Comparison of ENCODE assay signal across 9 mouse cellular contexts in genomic region chr6:146994236-146994635, GRCm38 (mm10). TPM values are rescaled to one million over a fixed set of nuclear protein-coding genes. Genes with fewer than 3 reads are reported as not detected.
DNase-seq lines count a peak whose midpoint lies in the region; ATAC-seq and TF ChIP-seq lines count a peak whose summit lies in the region.
"Had no signal": no experiment of that assay in that cellular context is flagged by ENCODE, and none has a peak within 500 bp of the region (broad histone marks: within the 10 kb centered on the region; RNA-seq: fewer than 3 reads in every experiment).

No protein-coding gene starts in this region.

- H3K9me3 ChIP-seq in midbrain, embryonic 10.5 days (replicated peaks): no peaks in the 10 kb centered on the region
- H3K9me3 ChIP-seq in midbrain, embryonic 16.5 days (replicated peaks; ENCODE audit: control insufficient read depth, low read length, poor library complexity, severe bottlenecking): no peaks in the 10 kb centered on the region
- H3K9me3 ChIP-seq in liver, postnatal 0 days (ENCODE audit: low read length): no peaks in the 10 kb centered on the region

- peaks cover 6% of the 10 kb centered on the region; the same call in 1 of the 2 replicates for H3K36me3 ChIP-seq in midbrain, embryonic 10.5 days
- no peaks in the 10 kb centered on the region for H3K36me3 ChIP-seq in midbrain, embryonic 16.5 days (ENCODE audit: control insufficient read depth, insufficient read depth, low read length)
- peaks cover 8% of the 10 kb centered on the region; the same call in 1 of the 2 replicates for H3K36me3 ChIP-seq in liver, postnatal 0 days (replicated peaks; ENCODE audit: insufficient read depth, low read length)

- TF ChIP-seq EP300 in liver, postnatal 0 days (IDR thresholded peaks at IDR 0.05; ENCODE audit: low read depth): no peak

- H3K4me1 ChIP-seq in midbrain, embryonic 10.5 days: no peaks in the 10 kb centered on the region
- no peaks in the 10 kb centered on the region for H3K4me1 ChIP-seq in midbrain, embryonic 16.5 days (ENCODE audit: control insufficient read depth, insufficient read depth, low read length)
- H3K4me1 ChIP-seq in liver, postnatal 0 days (ENCODE audit: insufficient read depth): no peaks in the 10 kb centered on the region

- H3K27ac ChIP-seq in midbrain, embryonic 10.5 days (replicated peaks): no peak overlapping the region
- no peak overlapping the region for H3K27ac ChIP-seq in midbrain, embryonic 16.5 days (ENCODE audit: low read length)
- no peak overlapping the region for H3K27ac ChIP-seq in liver, postnatal 0 days (ENCODE audit: low read depth)

- no peaks in the 10 kb centered on the region for H3K27me3 ChIP-seq in midbrain, embryonic 10.5 days (ENCODE audit: low read depth, poor library complexity, severe bottlenecking)
- H3K27me3 ChIP-seq in midbrain, embryonic 16.5 days (ENCODE audit: control insufficient read depth, insufficient read depth, low read depth, low read length): no peaks in the 10 kb centered on the region
- no peaks in the 10 kb centered on the region for H3K27me3 ChIP-seq in liver, postnatal 0 days (ENCODE audit: insufficient read depth, low read length)

- TF ChIP-seq CTCF in liver, postnatal 0 days (IDR thresholded peaks at IDR 0.05; ENCODE audit: low read depth): peak; percentile 71

- no peak for ATAC-seq in cerebellum, adult (ENCODE audit: insufficient number of reproducible peaks, low FRiP score, low TSS enrichment)
- ATAC-seq in midbrain, embryonic 16.5 days: no peak
- ATAC-seq in liver, postnatal 0 days: no peak

- DNase-seq in cerebellum, adult 11 months: peak; percentile 9
- DNase-seq in midbrain, embryonic 10.5 days (ENCODE audit: low spot score): peak; percentile 29
- DNase-seq in c-Kit-positive CD71-positive TER-119-positive erythroid progenitor cells, embryonic 14.5 days (ENCODE audit: low spot score): peak; percentile 41
- peak; percentile 69 to 73 for DNase-seq in heart, postnatal 36 days
- peak; percentile 54 for DNase-seq in liver, postnatal 0 days
- DNase-seq in spleen, postnatal 10 days (ENCODE audit: low spot score in 2 of 2): peak; percentile 8 to 52

- H3K4me3 ChIP-seq in midbrain, embryonic 10.5 days: no peak overlapping the region
- H3K4me3 ChIP-seq in midbrain, embryonic 16.5 days (ENCODE audit: low read depth, low read length): no peak overlapping the region
- no peak overlapping the region for H3K4me3 ChIP-seq in liver, postnatal 0 days (ENCODE audit: low read depth, low read length)

- no peak overlapping the region for H3K4me2 ChIP-seq in midbrain, embryonic 16.5 days (ENCODE audit: low read length)
- H3K4me2 ChIP-seq in liver, postnatal 0 days (ENCODE audit: low read depth, low read length): no peak overlapping the region

- 47% methylated on average over 5 of the region's 5 CpGs for WGBS in midbrain, embryonic 10.5 days
- 51% methylated on average over 5 of the region's 5 CpGs for WGBS in midbrain, embryonic 16.5 days
- 41% methylated on average over 5 of the region's 5 CpGs for WGBS in liver, postnatal 0 days (ENCODE audit: insufficient replicate concordance)

- H3K9ac ChIP-seq in midbrain, embryonic 16.5 days (ENCODE audit: low read depth, low read length): no peak overlapping the region
- no peak overlapping the region for H3K9ac ChIP-seq in liver, postnatal 0 days (replicated peaks)

- intact Hi-C loops in heart, postnatal 36 days (cut with DNase I): loop anchor here (1.0 to 2.0 kb wide), 3 partner anchors 29 to 169 kb away; no protein-coding TSS in a partner anchor

RNA-seq across cellular contexts. Expression of gene Rep15, which starts 38.1 kb away (rescaled TPM):
- polyA plus RNA-seq in midbrain, embryonic 10.5 days (2016; fragmentation: Nextera tagmentation; extraction: Ambion mirVana): 0.60 and 0.69 TPM in 2 replicates
- polyA plus RNA-seq in midbrain, embryonic 16.5 days (2015; fragmentation: Nextera tagmentation; extraction: Ambion mirVana): 0.66 and 0.89 TPM in 2 replicates
- total RNA-seq in heart, postnatal 36 days (2021): 1 to 10 TPM in 1 of 2 experiments, under 1 TPM in 1; 0.87 to 1.2 TPM
- polyA plus RNA-seq in liver, postnatal 0 days (2015; fragmentation: Nextera tagmentation; extraction: Ambion mirVana): 0.14 and 0.19 TPM in 2 replicates
- total RNA-seq: hematopoietic stem cell, adult 5-6 weeks had no signal

RNA-seq across cellular contexts. Expression of gene 1700034J05Rik, which starts 40.0 kb away (rescaled TPM):
- polyA plus RNA-seq in midbrain, embryonic 10.5 days (2016; fragmentation: Nextera tagmentation; extraction: Ambion mirVana): 0.11 TPM in 2 replicates
- polyA plus RNA-seq in midbrain, embryonic 16.5 days (2015; fragmentation: Nextera tagmentation; extraction: Ambion mirVana): 0.06 TPM in 1 of 2 replicates, not detected in the other
- not detected for total RNA-seq in heart, postnatal 36 days (2021)
- 0.05 TPM in 1 of 2 replicates, not detected in the other for polyA plus RNA-seq in liver, postnatal 0 days (2015; fragmentation: Nextera tagmentation; extraction: Ambion mirVana)
- total RNA-seq: hematopoietic stem cell, adult 5-6 weeks had no signal

RNA-seq across cellular contexts. Expression of gene Mrps35, which starts 48.3 kb away (rescaled TPM):
- polyA plus RNA-seq in midbrain, embryonic 10.5 days (2016; fragmentation: Nextera tagmentation; extraction: Ambion mirVana): 109 TPM in 2 replicates
- polyA plus RNA-seq in midbrain, embryonic 16.5 days (2015; fragmentation: Nextera tagmentation; extraction: Ambion mirVana): 66.1 and 67.6 TPM in 2 replicates
- 100 to 1,000 TPM; 195 to 200 TPM for total RNA-seq in heart, postnatal 36 days (2021)
- 59.3 and 62.5 TPM in 2 replicates for polyA plus RNA-seq in liver, postnatal 0 days (2015; fragmentation: Nextera tagmentation; extraction: Ambion mirVana)

Comparison
In these comparisons a context has a peak if more than half of its experiments do, and no peak if none do; other contexts are left out.
1. DNase-seq: peak in every context shown above with its lines; median percentile 71 in heart, postnatal 36 days; 54 in liver, postnatal 0 days; 41 in c-Kit-positive CD71-positive TER-119-positive erythroid progenitor cells, embryonic 14.5 days; 30 in spleen, postnatal 10 days; 29 in midbrain, embryonic 10.5 days; 9 in cerebellum, adult 11 months.